Mouse (Mus musculus) neutrophil, adult 65 days (primary cell): ENCODE measurements around the gene AL607142.1. TPM values are rescaled to one million over a fixed set of nuclear protein-coding genes. Genes with fewer than 3 reads are reported as not detected.

Experiments used
- total RNA-seq: library from RNA; stranded (reverse); gene quantifications from 2 replicates; pipeline ENCODE4 v1.2.4, GENCODE M21; 2023

The AL607142.1 gene
- total RNA-seq = not detected in 2 replicates

DNA sequence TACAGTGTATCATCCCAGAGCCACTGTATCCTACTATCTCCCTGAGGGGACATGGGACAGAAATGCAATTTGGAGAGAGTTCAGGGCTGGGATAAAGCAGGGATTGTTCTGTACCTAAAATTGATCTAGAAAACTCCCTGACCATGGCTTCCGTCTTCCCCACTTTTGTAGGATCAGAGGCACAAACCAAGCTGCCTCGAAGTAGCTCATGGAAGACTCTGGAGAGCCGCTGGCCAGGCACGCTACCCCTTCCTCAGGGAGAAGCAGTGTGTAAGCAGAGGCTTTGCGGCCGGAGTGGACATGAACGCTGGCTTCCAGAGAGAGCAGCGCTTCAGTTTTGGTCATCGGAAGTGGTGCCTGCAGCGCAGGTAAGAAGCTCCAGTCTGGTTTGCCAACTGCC, at the start of gene AL607142.1:
Gene AL607142.1, plus strand, starts transcription at position 301 of the 400 bp plus-strand sequence.

Other genes starting within 250 kb of the AL607142.1 start
- not detected in 2 replicates for gene Edn2, start 96.2 kb downstream of the AL607142.1 start, total RNA-seq
- gene Foxo6, start 222.4 kb downstream of the AL607142.1 start, total RNA-seq = 0.28 and 0.34 TPM in 2 replicates